Mouse (Mus musculus): ENCODE measurements around the gene Adck2.

Adck2 gene

DNA sequence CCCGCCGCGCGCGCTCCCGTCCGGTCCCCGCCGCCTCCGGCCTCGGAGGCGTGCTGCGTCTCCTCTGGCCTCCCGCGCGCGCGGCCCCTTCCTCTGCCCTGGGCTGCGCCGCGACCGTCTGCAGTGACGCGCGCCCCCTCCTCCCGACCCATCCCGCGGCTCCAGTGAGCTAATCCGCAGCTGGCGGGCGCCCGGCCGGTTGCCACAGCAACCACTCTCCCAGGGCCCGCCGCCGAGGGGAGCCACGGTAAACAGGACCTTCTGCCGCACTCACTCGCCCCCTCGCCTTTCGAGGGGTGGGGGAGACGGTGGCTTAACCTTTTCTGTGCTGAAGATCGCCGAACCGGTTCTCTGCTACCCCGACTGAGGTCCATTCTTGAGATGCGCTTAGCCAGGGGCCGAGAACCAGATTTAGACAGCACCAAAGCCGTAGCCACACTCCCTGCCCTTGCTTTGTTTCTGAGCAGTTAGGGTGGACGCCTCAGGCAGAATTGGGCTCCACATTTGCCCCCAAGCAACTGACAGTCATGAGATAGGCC is 15.9 kb upstream of the Adck2 start, which contains the start of gene Dennd2a:
TSS of gene Dennd2a (minus strand) at position 145 of the 539 bp plus-strand sequence.
- in situ Hi-C loops (cut with MboI), result no loop called here

- in situ Hi-C loops (cut with MboI), result no loop called here
These were observed 14.3 kb upstream of the Adck2 start for GRCm38 (mm10) chr6:39559276-39559939.

DNA sequence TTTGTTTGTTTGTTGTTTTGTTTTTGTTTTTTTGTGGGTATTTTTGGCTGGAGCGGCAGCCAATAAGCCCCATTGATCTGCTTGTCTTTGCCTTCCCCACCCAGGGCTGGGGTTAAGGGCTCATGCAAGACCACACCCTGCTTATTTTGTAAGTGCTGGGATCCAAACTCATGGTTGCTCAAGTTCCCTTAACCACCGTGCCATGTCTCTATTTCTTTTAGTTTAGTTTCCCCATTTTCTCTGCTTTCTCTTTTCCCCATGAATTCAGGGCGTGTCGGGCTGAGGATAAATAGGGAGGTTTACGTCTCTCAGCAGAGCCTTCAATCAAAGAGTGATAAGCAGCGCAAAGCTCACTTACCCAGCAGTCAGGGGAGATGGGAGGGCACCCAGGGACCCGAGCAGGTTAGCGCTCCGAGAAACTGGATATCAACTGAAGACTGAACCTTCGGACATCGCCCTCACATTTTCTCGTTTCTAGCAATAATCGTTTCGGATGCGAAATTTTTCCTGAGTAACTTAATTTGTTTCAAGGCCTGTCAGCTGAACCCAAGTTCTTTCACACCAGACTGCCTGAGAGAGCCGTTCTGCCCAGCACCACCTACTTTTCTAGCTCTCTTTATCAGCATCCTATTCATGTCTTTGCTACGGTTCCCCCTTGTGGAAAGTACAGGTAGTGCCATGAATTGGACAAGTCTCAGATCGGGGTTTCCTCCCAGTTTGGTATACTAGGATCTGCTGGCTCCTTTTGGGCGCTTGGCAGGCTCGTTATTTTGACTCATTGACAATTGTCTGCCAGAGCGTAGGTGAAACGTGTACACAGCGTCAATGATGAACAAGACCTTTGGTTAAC is 11.3 kb upstream of the Adck2 start:
- in situ Hi-C loops (cut with MboI), result loop anchor here (10.0 kb wide), 1 partner anchor 98 kb away; no protein-coding TSS in a partner anchor

DNA sequence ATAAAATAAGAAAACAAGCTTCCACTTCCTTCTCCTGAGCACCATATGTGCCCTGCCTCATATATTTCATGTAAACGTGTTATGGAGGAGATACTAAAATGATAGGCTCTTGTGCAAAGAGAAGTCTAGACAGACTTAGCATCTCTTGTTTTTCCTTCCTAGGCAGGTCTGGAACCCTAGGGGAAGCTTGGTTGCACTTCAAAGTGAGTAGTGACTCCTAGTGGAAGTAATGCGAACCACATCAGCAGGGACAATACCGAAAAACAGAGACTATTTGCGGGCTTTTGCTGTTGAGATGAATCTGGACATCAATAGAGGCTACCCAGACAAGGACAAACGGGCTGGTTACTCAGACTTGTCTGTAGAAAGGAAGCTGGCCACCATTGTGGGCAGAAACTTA is 6.1 kb upstream of the Adck2 start:
- in situ Hi-C loops (cut with MboI), result loop anchor here (10.0 kb wide), 1 partner anchor 103 kb away; no protein-coding TSS in a partner anchor

DNA sequence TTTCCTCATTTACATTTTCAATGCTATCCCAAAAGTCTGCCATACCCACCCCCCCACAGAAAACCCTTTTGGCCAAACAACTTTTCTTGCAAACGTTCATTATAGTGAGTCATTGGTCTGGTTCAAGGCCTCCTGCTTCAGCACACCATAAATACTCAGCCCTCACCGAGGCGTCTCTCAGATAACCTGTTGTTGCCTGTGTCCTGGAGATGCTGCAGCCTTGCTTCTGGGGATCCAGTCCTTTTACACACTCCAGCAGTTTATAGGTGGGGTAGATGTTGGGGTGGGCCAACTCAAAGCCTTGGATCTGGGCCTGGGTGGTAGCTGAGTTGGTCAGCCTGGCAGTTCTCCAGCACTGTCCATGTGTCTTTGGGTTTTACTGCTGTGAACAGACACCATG is 3.2 kb upstream of the Adck2 start:
- in situ Hi-C loops (cut with MboI), result no loop called here

DNA sequence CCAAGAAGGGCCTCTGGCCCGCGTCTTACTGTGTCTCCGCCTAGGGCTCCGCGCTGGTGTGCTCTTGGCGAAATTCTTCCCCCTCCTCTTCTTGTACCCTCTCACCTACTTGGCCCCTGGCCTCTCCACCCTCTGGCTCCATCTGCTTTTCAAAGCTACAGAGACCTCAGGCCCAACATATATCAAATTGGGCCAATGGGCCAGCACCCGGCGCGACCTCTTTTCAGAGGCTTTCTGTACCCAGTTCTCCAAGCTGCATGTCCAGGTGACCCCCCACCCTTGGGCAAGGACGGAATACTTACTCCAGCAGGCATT is 839 bp downstream of the Adck2 start:
- in situ Hi-C loops (cut with MboI), result no loop called here

- in situ Hi-C loops (cut with MboI), result no loop called here
These were observed 1.3 kb downstream of the Adck2 start for GRCm38 (mm10) chr6:39574951-39575350.

- in situ Hi-C loops (cut with MboI), result no loop called here
These were observed 5.9 kb downstream of the Adck2 start for GRCm38 (mm10) chr6:39579552-39579951.

GRCm38 (mm10) chr6:39580558-39580957 is 6.9 kb downstream of the Adck2 start:
- in situ Hi-C loops (cut with MboI), result no loop called here

GRCm38 (mm10) chr6:39581087-39581784 is 7.6 kb downstream of the Adck2 start:
- in situ Hi-C loops (cut with MboI), result no loop called here

DNA sequence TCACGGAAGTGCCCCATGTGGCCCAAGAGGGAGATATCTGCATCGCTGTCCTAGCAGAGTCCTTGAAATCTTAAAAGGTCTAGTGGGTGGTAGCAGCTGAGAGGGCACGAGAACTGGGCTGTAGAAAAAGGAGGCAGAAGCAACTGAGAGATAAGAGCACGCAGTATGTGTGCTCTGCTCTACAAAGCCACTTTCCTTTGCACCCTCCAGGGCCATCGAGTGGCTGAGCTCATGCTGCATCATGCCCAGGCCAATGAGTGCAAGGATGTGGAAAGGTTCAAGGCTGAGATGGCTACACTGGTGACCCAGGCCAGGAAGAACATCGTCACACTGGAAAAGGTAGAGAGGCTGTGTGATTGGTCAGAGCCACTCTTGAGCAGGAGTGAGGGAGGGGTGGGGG is 11.8 kb downstream of the Adck2 start, which contains the start of gene Gm42420:
TSS of gene Gm42420 (plus strand) at position 237 of the 400 bp plus-strand sequence.
- in situ Hi-C loops (cut with MboI), result no loop called here

DNA sequence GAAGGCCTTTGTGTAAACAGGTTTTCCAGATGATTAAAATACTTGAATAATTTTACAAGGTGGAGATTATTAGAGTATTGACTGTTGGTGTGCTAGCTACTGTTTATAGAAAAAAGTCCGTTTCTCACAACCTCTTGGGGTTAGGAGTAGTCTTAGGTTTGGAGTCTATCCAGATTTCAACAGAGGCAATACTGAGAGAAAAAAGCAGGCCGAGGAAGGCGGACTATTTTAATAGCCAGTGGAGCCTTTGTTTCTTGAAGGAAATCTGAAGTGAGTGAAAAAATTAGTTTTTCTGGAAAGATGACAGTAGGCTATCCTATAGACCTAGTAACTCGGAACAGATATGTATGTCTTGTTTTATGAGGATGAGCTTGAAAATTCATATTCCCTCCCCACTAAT is 17.8 kb downstream of the Adck2 start:
- in situ Hi-C loops (cut with MboI), result no loop called here

DNA sequence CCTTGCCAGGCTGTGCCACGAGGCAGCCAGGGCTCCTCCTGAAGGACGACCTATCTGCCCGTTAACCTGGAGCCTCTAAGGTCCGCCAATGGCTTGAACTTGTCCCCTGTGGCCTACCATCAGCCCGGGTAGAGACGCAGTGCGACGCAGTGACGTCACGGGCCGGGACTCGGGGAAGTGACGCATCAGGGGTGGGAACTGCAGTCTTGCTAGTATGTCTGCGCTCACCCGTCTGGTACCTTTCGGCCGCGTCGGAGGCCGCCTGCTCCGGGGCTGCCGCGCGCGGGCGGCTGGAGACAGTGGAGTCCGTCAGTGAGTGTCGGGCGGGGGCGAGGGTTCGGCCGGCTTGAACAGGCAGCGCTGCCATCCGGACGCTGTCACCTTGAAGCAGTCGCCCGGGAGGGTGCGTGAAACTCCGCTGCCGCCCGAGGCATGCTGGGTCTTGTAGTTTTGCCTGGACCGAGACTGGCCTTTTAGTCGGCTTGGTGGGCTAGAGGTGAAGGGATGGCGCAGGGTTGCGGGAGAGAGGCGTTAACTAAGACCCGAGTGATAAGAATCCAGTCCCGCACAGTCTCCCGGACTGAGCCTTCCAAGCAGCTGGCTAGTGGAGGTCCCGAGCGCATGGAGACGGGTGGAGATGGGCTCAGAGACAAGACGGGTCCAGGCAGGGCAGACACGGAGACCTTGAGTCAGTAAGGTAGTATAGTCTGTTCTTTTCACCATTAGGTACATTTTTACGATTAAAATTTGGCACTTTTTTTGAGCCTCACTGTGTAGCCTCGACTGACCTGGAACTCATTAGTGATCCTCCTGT is 18.9 kb downstream of the Adck2 start, which contains the start of gene Ndufb2:
TSS of gene Ndufb2 (plus strand) at position 174 of the 814 bp plus-strand sequence.
- in situ Hi-C loops (cut with MboI), result no loop called here

GRCm38 (mm10) chr6:39600851-39601250 is 27.2 kb downstream of the Adck2 start:
- in situ Hi-C loops (cut with MboI), result no loop called here

- in situ Hi-C loops (cut with MboI), result no loop called here
These were observed 28.2 kb downstream of the Adck2 start for GRCm38 (mm10) chr6:39601828-39602227.

DNA sequence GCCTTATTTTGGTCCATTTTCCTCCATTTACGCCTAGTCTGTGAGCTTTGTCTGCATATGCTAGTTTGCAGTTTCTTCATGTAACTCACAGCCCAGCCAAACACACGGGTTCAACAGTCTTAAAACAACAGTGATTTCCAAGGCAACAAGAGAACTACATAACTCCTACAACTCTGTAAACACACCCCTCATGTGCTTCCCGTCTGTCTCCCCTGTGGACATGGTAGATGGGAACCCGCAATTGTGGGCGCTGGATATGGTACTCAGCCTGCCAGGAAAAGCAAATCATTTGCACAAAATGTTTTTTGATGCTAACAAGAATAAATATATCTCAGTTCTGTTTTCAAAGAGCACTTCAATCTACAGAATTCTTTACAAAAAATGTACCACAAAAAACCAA is 30.9 kb downstream of the Adck2 start:
- in situ Hi-C loops (cut with MboI), result no loop called here

- in situ Hi-C loops (cut with MboI), result no loop called here
These were observed 32.4 kb downstream of the Adck2 start for GRCm38 (mm10) chr6:39606056-39606455.

DNA sequence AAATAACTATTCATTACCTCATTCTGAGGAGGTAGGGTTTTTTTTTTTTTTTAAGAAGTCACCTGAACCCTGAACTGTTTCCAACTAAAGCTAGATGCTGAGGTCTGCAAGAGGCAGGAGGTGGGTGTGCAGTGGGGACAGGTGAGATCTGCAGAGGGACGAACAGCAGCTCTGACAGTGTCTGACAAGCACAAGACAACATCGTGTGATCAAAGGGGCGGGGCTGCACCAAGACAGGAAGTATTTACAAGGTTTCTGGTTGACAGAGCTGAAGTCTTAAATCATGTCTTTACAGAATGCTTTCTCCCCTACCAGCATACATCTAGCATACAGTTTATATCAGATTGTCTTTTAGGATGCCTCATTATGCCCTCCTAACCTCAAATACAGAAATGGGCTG is 33.2 kb downstream of the Adck2 start:
- in situ Hi-C loops (cut with MboI), result no loop called here

- in situ Hi-C loops (cut with MboI), result no loop called here
These were observed 33.7 kb downstream of the Adck2 start for GRCm38 (mm10) chr6:39607365-39607764.

- in situ Hi-C loops (cut with MboI), result no loop called here
These were observed 36.5 kb downstream of the Adck2 start for GRCm38 (mm10) chr6:39610207-39610606.

DNA sequence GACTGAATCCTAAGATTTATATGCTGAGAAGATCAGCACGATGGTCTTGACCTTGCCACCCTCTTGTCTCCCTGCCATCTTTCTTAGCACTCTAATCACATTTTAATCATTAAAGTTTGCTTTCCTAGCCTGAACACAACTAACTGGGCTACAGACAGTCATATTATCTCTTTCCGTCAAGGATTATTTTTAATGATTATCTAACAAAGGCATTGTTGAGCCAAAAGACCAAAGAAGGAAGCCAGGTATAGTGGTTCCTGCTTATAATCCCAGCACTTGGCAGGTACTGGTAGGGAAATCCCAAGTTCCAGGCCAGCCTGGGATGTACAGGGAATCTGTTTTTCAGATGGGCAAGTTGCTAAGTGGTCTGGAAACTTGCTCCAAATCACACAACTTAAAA is 37.6 kb downstream of the Adck2 start:
- in situ Hi-C loops (cut with MboI), result no loop called here
